Mouse (Mus musculus): ENCODE results near the gene Lrrc55.

DNA sequence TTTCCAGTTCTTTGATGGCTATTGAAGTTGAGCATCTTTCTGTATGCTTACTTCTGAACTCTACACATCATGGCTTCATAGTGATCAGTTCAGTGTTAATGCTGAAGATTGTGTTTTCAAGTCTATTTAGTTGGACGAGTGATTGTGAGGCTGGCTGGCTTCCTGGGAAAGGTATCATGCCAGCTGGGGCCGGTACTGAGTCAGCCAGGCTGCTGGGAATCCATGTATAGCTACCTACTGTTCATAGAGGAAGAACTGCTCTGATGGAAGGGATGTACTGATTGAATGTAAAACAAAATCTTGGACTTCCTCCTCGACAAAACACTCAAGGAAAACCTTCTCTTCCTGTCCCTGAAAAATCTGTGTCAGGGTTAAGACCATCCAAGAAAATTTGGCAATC is 51.7 kb downstream of the Lrrc55 start:
- TF ChIP-seq CTCF (conservative IDR thresholded peaks at IDR 0.05; ENCODE audit: low read length) (no peak), POU5F1 (IDR thresholded peaks at IDR 0.05; ENCODE audit: borderline replicate concordance, low read length) (no peak), NANOG (IDR thresholded peaks at IDR 0.05; ENCODE audit: borderline replicate concordance, low read length) (no peak)
